Mouse (Mus musculus): ENCODE measurements at regions not wholly inside any gene's neighbourhood (a gene's known extent, or its start where the extent isn't known, plus 50 kb on each side); places are given as distances from the start of the nearest gene placed in this dataset.

DNA sequence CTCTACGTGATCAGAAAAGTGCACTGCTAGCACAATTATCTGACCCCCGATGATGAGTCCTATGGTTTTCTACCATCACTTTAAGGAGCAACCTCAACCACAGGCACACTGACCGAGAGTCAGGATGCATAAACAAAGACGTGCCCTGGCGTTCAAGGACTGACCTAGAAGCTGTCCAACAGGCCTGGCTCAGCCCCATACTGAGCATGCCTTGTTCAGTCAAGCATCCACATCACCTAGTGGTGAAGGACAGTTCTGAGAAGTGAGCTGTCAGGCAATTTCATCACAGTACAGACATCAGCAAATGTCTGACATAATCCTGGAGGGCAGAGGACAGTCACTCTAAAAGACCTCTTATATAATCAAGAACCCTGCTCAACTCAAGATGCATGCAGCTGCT is 81.5 kb upstream of the Elovl6 start:
- no peak for DNase-seq

DNA sequence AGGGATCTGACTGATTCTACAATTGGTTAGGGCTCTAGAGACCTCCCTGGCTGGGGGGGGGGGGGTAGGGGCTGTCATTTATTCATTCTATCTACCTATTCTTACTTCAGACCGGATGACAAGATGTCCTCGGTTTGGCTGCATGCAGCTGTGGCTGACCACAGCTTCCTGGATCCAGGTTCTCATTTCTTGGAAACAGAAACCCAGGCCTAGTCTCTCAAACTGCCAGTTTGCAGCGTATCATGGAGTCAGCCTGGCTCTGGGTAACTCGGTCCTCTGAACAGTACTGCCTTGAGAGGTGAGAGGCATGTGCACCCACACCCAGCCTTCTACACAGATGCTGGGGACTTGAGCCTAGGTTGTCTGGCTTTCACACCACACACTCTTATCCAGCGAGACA is 62.1 kb upstream of the Elovl6 start:
- no peak for DNase-seq

DNA sequence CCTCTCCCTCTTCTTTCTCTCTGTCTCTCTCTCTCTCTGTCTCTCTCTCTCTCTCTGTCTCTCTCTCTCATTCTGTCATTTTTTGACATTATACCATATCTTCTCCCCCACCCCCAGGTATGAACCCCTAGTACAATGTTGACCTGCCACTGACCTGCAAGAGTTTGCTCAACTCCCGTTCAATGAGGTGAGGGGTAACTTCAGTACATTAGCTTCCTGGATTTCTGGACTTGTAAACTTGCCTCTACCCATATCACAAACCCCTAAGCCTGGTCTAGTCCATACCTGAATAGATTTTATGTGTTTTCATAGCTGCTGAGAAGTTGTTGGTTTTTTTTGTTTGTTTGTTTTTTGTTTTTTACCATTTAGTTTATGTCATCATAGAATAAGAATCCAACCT is 60.8 kb upstream of the Elovl6 start:
- DNase-seq, result no peak

DNA sequence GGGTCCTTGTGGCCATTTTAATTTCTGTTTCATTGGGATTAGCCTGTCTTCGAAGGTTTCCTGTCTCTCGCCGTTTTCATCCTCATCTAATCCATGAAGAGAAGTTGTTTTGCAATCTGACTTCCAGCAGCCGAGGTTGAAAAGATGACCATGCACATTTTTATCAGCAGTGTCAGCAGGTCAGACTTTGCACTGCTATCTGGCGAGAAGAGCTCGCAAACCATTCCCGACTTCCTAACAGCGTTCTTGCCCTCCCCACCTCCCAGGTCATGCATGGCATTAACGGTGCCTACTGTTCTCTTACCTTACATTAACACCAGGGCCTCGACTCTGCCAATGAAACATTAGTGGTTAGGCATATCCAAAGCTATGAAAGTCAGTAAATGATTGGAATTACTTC is 60.1 kb upstream of the Elovl6 start:
- DNase-seq, result no peak

DNA sequence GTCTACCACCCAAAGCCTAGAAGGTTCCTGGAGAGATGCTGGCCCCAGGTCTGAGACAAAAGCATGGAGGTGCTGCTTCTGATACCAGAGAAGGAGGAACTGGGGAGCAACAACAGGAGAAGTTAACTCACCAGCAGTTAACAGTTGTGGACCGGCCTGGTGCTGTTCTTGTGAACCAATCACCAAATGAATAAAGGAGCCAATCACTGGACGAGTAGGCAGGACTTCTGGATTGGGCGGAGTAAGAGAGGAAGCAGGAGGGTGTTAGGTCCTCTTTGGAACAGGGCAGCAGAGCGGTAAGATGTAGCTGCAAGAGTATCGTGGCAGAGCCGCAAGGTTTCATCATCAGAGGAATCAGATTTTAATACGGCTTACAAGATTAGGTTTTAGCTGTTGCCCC is 57.7 kb upstream of the Elovl6 start:
- no peak for DNase-seq

GRCm38 (mm10) chr3:129476250-129476649 is 55.9 kb upstream of the Elovl6 start:
- DNase-seq, result no peak

- no peak for DNase-seq
These were observed 54.1 kb upstream of the Elovl6 start for GRCm38 (mm10) chr3:129478093-129478492.

DNA sequence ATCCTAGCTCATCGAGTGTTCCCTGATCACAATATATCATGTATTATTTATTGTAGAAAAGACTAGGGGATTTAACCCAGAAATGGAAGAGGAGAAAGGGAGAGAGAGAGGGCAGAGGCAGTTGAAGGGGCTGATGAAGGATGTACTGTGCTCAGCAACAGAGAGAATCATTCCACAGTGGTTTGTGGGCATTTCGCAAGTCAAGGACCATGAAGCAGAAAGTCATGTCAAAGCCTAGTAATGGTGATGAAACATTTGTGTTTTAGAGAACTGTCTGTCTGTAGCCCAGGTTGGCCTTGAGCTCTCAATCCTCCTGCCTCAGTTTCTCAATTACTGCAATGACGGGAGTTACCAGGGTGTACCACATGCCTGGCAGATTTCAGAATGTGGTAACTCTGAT is 50.9 kb upstream of the Elovl6 start:
- DNase-seq, result no peak
